Mouse (Mus musculus): ENCODE results near the gene Tat.

- TF ChIP-seq CTCF (conservative IDR thresholded peaks at IDR 0.05; ENCODE audit: insufficient read depth, insufficient read length, low read depth, low read length) (no peak), POLR2A (IDR thresholded peaks at IDR 0.05; ENCODE audit: low read depth, low read length) (no peak)
Observed at GRCm38 (mm10) chr8:109957167-109958028, 32.8 kb upstream of the Tat start.

All from kidney, adult 2 months (tissue).